Mouse (Mus musculus): ENCODE results near the gene Smc2. TPM values are rescaled to one million over a fixed set of nuclear protein-coding genes. Genes with fewer than 3 reads are reported as not detected.
"Not testable (repeated sequence)": the region's sequence is repeated elsewhere in the genome, so short reads cannot be mapped to it uniquely, and the experiment has no call there.

Smc2 gene
- 1 to 10 TPM; 1.2 to 1.9 TPM for total RNA-seq (2021)
- long read RNA-seq, experiment 1: 0 reads
- long read RNA-seq, experiment 2, partial matches to known transcripts: 0 of 1 reads
- long read RNA-seq, experiment 2, other reads (novel, unspliced or antisense): 1 of 1 reads

DNA sequence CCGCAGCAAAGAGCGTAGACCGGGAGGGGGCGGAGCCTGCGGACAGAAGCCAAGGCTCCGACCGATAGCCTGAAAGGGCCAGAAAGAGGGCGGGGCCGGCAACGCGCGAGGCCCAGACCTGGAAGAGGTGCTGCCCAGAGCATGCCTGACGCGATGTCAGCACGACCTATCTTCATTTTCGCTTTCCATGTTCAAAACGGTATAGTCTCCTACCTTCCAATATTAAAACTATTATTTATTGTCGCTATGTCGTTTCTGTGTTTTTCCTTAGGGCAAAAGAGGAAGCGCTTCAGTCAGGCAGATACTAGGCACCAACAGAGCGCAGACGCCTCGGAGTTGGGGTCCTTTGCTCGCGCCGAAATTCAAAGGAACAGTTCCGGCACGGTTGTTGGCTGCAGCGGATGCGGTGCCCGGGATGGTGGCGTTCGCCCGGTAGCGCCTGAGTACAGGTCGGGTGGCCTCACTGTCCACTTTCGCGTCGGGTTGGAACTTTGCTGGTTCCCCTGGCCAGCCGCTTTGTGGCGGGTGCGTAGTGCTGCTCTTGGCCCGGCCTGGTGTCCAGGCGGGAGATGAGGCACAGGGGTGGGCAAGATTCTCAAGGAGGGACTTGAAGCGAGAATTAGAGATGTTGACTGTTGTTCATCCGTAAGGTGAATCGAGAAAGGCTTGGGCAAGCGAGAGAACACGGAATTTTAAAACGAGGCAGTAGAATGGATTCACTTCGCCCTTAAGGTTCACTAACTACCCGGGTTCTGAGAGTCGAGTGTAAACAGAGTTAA, at the start of gene Smc2:
TSS of gene Smc2 (plus strand) at position 358 of the 779 bp plus-strand sequence.
- intact Hi-C loops (cut with DNase I): no loop called here

DNA sequence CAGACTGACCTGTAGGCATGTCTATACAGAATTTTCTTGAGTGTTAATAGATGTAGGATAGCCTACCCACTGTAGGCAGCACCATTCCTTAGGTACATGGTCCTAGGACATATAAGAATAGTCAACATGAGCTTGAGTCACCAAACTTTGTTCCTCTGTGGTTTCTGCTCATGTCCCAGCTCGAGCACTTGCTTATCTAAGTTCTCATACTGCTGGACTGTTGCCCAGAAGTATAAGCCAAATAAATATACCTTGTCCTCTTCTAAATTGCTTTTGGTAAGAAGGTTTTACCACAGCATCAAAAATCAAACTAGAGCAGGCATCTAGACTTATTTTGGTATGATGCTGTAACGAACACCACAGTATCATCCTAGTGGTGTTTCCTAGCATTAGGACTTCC, 27.5 kb upstream of the Smc2 start:
- DNase-seq: no peak
- intact Hi-C loops (cut with DNase I): no loop called here

More for the DNA sequence above, at the start of gene Smc2:
- DNase-seq: peak; percentile 86 to 91

DNA sequence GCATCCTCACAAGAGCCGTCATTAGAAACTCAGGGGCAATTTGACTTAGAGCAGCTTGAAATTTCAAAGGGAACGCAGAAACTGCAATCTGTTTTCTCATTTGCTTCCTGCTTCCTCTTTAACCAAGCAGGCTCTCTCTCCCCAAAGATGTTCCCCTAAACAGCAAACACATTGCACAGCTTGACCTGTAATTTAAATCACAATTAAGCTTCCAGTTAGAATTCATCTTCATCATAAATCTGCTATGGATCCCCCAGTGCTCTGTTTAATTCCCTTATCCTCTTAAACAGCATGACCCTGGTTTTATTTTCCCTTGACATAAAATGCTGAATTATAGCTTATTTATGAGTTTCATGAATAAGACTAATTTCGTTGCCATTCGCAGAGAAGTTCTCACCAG, 15.4 kb upstream of the Smc2 start:
- no peak for DNase-seq
- intact Hi-C loops (cut with DNase I): no loop called here

DNA sequence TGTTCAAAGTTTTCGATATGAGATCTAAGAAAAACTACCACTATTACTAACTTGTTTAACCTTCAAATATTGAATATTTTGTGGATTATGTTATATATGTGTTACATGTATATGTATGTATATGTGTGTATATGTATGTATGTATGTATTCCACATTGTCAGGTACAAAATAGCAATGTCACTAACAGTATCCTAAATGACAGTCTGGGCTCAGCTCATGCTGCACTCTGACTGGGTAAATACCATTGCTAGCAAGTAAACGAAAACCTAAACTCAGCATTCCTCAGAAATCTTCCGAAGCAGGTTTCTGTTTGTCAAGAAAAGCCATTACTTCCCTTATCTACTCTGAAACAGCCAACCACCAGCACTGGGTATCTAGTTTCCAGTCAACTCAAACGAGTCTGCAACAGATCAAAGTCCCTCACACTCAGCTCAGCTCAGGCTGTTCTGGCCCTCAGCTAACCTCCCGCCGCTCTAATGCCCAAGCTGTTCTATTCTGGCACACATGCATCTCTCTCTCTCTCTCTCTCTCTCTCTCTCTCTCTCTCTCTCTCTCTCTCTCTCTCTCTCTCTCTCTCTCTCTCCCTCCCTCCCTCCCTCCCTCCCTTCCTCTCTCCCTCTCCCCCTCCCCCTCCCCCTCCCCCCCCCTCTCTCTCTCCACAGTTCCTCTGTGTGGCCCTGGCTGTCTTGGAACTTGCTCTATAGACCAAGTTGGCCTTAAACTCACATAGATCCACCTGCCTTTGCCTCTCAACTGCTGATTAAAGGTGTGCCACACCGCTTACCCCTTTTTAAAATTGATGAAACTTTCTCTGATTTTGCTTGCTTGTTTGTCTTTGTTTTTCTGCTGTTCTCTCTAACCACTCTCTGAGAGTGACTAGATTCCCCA, 9.5 kb upstream of the Smc2 start:
- no peak for DNase-seq
- intact Hi-C loops (cut with DNase I): no loop called here

DNA sequence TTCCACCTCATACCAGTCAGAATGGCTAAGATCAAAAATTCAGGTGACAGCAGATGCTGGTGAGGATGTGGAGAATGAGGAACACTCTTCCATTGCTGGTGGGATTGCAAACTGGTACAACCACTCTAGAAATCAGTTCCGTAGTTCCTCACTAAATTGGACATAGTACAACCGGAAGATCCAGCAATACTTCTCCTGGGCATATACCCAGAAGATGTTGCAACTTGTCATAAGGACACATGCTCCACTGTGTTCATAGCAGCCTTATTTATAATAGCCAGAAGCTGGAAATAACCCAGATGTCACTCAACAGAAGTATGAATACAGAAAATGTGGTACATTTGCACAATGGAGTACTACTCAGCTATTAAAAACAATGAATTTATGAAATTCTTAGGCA, 3.5 kb upstream of the Smc2 start:
- intact Hi-C loops (cut with DNase I); DNase-seq: not testable (repeated sequence)

DNA sequence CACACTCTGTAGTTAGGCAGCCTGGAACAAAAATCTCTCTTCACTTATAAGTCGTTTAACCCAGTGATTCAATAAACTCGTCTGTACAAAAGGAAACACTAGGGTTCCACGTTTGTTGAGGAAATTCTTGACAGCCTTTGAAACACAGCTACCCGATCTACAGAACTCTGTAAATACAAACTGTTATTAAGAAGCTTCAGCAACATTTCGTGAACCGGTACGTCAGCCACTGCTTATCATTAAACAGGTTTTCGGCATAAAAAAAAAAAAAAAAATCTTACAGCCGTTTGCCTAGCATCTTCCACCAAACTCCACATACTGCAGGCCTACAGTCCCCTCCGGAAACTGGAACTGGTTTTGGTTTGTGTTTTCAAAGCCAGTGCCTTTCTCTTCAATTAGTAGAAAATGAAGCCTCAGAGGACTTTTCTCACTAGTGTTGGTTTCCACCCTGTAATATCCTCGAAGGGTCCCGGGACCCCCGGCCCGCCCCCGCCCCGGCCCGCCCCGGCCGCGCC, 615 bp upstream of the Smc2 start:
- intact Hi-C loops (cut with DNase I): no loop called here
- no peak for DNase-seq

DNA sequence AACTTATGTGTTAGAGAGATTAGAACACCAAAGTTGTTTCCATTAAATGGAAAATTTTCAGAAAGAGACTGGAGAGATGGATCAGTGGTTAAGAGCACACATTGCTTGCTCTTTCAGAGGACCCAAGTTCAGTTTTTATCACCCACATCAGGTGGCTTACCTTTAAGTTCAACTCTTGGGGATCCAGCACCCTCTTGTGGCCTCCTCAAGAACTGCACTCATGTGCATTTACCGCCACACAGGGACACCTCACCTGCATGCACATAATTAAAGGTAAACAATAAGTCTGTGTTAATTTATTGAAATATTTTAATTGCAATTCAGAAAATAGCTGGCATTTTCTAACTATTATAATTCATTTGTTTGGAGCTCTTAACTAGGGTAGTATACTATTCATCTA, 20.7 kb downstream of the Smc2 start:
- no peak for DNase-seq
- intact Hi-C loops (cut with DNase I): no loop called here

DNA sequence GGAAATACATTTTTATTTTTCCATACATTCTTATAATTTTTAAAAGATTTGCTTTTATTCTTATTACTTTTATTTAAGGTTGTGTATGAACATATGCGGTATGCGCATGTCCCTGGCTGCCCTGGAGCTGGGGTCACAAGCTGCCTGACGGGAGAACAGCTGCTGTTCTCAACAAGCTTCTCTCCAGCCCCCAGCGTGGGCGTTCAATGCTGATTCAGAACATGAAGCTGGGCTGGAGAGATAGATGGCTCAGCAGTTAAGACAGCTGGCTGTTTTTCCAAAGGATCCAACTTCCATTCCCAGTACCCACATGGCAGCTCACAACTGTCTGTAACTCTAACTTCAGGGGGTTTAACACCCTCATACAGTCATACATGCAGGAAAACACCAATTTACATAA, 22.3 kb downstream of the Smc2 start:
- intact Hi-C loops (cut with DNase I): no loop called here
- DNase-seq: no peak

DNA sequence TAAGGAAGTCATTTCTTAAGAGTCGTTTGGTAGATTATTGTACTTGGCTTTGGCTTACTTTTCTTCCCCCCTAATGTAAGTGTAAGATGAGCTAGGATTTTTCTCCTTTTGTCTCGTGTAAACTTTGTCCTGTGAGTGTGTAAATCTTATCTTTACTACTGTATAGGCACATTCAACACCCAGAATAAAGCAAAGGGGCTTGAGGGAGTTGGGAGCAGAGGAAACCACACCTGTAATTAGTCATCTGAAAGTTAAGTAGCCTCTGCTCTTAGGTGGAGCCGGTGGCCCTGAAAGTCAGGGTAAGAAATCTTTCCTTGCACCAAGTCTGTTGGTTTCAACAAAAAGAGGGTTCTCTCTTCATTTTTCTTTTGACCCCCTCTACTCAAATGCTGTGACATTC, 34.4 kb downstream of the Smc2 start:
- intact Hi-C loops (cut with DNase I): no loop called here
- DNase-seq: no peak

DNA sequence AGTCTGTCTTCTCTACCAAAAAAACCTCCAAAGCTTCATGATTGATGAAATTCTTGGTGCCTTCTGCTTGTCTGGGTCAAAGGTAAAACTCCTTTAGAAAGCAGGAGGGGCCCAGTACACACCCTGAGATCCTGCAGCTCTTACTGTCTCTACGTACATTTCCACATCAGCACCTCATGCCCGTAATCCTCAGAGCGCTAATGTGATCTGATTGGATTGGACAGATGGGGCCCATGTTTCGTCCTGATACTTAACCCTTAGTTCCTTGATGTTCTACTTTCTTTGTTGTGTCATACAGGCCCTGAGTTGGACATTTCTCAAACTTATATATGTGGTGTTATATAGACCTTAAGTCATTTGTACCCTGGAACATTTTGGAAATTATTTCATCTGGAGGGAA, 48.4 kb downstream of the Smc2 start:
- no peak for DNase-seq
- intact Hi-C loops (cut with DNase I): no loop called here

DNA sequence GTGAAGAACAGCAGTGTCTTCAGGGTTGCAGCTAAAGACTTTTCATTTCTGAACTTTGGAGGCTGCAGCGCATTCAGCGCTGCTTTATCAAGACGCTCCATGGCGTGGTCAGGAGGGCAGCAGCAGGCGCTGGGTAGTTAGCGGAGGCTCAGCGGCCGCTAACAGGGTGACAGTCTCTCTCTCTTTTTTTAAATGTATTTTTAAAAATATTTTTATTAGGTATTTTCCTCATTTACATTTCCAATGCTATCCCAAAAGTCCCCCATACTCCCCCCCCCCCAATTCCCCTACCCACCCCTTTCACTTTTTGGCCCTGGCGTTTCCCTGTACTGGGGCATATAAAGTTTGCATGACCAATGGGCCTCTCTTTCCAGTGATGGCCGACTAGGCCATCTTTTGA, 58.1 kb downstream of the Smc2 start, which contains the start of gene Vma21-ps:
TSS of gene Vma21-ps (minus strand) at position 101 of the 400 bp plus-strand sequence.
- intact Hi-C loops (cut with DNase I); DNase-seq: not testable (repeated sequence)

DNA sequence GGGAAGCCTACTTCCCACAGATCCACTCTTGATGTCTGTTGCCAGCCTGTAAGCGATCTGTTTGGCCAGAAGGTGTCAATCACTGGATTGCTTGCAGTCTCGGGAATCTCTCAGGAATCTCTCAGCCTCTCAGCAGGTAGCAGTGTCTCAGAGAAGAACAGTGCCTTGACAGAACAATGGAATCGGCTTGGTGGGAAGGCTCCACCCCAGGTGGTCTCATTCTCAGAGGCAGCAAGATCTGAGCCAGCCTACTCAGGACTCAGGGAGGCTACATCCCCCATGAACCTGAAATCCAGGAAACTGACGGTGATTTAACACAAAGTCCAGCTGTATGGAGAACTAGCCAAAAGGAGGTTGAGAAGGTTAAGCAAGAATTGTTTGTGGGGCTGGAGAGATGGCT, 78.5 kb downstream of the Smc2 start:
- intact Hi-C loops (cut with DNase I): no loop called here
- no peak for DNase-seq

DNA sequence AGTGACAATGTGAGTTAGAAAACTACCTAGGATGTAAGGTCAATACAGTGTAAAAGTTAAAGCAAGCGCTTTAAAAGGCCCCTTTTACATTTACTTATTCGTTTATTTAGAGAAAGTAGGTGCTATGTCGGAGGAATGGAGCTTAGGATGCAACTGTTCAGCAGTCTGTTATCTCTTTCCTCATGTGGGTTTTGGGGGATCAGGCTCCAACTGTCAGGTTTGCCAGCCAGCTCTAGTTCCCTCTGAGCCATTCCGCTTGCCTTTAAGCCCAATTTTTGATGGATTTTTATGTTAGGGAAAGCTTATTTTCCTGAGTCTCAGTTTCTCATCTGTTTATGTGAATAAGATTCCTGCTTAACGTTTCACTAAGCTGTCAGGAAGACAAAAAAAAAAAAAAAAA, 80.3 kb downstream of the Smc2 start:
- intact Hi-C loops (cut with DNase I): no loop called here
- DNase-seq: no peak

DNA sequence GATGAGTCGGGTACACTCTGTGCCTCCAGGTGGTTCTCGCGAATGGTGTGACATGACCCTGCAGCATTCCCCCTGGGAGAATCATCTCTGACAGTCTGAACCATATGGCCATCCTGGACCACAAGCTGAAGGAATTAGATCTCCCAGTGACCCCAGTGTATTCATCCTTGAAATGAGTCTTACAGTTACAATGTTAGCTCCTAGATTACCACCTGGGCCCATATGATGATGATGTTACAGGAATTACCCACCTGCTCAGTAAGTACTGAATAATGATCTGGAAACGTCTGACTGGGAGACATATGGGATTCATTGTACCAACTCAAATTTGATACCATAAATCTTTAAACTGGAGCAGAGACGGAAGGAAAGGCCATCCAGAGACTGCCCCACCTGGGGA, 87.4 kb downstream of the Smc2 start:
- no peak for DNase-seq
- intact Hi-C loops (cut with DNase I): no loop called here

DNA sequence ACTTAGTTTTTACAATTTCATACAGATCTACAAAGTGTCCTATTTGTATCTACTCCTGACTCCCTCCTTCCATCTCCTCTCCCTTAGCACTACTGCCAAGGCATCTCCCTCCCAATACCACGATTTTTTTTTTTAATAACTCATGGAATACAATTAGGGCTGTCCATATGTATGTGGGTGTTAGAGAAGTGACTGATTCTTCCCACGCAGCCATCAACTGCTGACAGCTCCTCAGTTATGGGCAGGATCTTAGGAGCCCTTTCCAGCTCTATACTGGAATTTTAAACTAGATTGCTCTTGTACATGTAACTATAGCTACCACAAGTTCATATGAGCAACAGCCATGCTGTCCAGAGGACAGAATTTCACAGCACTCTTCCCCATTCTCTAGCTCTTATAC, 91.6 kb downstream of the Smc2 start:
- intact Hi-C loops (cut with DNase I): no loop called here
- DNase-seq: no peak

Other genes with a start within 250 kb of the Smc2 start
- gene Vma21-ps, start 58.0 kb downstream of the Smc2 start, total RNA-seq (2021): not detected
- gene Toporsl, start 157.0 kb downstream of the Smc2 start, total RNA-seq (2021): not detected